Mouse (Mus musculus) limb, embryonic 13.5 days (tissue): ENCODE data around the gene Fam160b1. TPM values are rescaled to one million over a fixed set of nuclear protein-coding genes. Genes with fewer than 3 reads are reported as not detected.

Source experiments
- ATAC-seq: fragments of 200-750 bp; cut with Nextera tagmentation; 2 replicates; pipeline ENCODE4 v1.8.0; 2017; ENCODE audit warnings: low read depth, moderate number of reproducible peaks, moderate TSS enrichment; ENCODE audit not compliant: low FRiP score
- H3K27ac ChIP-seq: fragments of 300-500 bp; sonication (generic); 2 replicates; pipeline ENCODE4 v1.5.1; 2015; ENCODE audit warnings: inconsistent platforms, mild to moderate bottlenecking, moderate library complexity
- H3K27me3 ChIP-seq: fragments of 300-500 bp; sonication (generic); 2 replicates; pipeline ENCODE4 v1.6.1; 2015; ENCODE audit warnings: mild to moderate bottlenecking, inconsistent platforms
- H3K36me3 ChIP-seq: fragments of 300-500 bp; sonication (generic); 2 replicates; pipeline ENCODE4 v1.6.1; 2015; ENCODE audit warnings: inconsistent platforms, mild to moderate bottlenecking, moderate library complexity
- H3K4me1 ChIP-seq: fragments of 300-500 bp; sonication (generic); 2 replicates; pipeline ENCODE4 v1.6.1; 2015; ENCODE audit warnings: inconsistent platforms
- H3K4me2 ChIP-seq: fragments of 300-500 bp; sonication (generic); replicated peaks from 2 replicates; pipeline ENCODE4 v1.6.1; 2015; ENCODE audit warnings: inconsistent platforms, mild to moderate bottlenecking, moderate library complexity
- H3K4me3 ChIP-seq: fragments of 300-500 bp; sonication (generic); 2 replicates; pipeline ENCODE4 v1.5.1; 2015; ENCODE audit warnings: moderate library complexity, mild to moderate bottlenecking, inconsistent platforms
- H3K9ac ChIP-seq: fragments of 300-500 bp; sonication (generic); 2 replicates; pipeline ENCODE4 v1.6.1; 2015; ENCODE audit warnings: mild to moderate bottlenecking, inconsistent platforms
- H3K9me3 ChIP-seq: fragments of 300-500 bp; sonication (generic); 2 replicates; pipeline ENCODE4 v1.6.1; 2016; ENCODE audit warnings: inconsistent platforms
- WGBS: fragments of 180-500 bp; shearing (Covaris S2); methylation state at CpG from one replicate; pipeline ENCODE4 v1.1.7; 2015; 5-methylcytosine and 5-hydroxymethylcytosine counted together
- polyA plus RNA-seq: library from polyadenylated mRNA; unstranded; fragments of >200 nt; fragmentation: Nextera tagmentation; extraction: Ambion mirVana; gene quantifications from 2 replicates; pipeline ENCODE4 v1.2.1, GENCODE M21; 2015

The Fam160b1 gene
- polyA plus RNA-seq, 1 experiment from 2014 or later: 15.8 TPM

DNA sequence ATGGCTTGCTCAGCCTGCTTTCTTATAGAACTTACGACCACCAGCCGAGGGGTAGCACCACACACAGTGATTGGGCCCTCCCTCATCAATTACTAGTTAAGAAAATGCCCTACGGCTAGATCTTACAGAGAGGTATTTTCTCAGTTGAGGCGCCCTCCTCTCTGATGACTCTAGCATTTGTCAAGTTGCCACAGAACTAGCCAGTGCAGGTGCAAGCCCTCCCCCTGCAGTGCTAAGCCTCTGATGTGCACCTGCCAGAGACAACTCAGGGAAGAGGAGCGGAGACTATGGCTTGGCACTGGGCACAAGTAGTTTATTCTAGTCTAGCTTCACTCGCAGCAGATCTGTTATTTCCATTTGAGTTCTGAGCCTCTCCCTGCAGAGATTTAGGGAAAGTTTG, 71.0 kb downstream of the Fam160b1 start:
- Histone ChIP-seq H3K4me1 (peaks cover 4% of the 10 kb centered on the region; the same call in 1 of the 2 replicates), H3K9ac (no peak overlapping the region), H3K36me3 (no peaks in the 10 kb centered on the region), H3K4me2 (no peak overlapping the region), H3K27me3 (peaks cover 4% of the 10 kb centered on the region; the same call in 1 of the 2 replicates), H3K9me3 (no peaks in the 10 kb centered on the region), H3K4me3 (no peak overlapping the region), H3K27ac (no peak overlapping the region)
- no peak for ATAC-seq
- 24% methylated on average over 6 of the region's 6 CpGs for WGBS

DNA sequence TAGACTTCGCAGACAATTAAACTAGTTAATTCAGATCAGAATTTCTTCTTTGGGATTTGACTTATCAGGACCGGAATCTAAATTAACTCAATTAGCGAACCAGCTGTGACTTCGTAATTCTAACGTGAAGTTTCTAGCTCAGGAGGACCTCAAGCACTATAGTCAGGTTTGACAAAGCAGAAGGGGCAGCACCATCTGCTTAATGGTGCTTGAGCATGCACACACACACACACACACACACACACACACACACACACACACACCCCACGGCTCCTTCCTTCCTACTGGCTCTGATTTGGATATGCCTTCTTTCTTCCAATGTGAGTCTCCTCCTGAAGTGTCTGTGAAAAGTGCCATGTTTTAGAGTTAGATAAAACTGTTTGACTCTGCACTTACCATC, 73.5 kb downstream of the Fam160b1 start:
- 73% methylated on average over 6 of the region's 6 CpGs for WGBS

DNA sequence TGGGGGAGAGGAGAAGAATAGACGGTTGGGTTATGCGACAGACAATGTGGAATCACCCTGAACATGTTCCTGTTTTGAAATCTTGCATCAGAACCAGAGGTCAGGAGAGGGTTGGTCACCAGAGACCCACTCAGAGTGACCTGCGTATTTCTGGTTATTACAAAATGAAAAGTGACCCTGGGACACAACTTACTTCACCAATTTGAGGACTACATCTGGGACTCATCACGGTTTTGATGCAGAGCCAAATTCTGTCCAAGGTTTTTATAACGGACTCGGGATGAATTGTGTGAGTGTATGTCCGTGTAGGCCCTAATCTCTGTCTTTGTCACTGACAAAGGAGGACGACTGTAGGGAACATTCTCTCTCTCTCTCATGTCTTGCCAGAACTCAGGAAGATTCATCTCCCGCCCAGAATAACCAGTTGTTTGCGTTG, 76.1 kb downstream of the Fam160b1 start:
- Histone ChIP-seq H3K27me3 (peaks cover 4% of the 10 kb centered on the region; the same call in 1 of the 2 replicates), H3K9me3 (no peaks in the 10 kb centered on the region), H3K4me2 (no peak overlapping the region), H3K4me1 (peaks cover 28% of the 10 kb centered on the region), H3K4me3 (no peak overlapping the region), H3K27ac (no peak overlapping the region), H3K9ac (no peak overlapping the region), H3K36me3 (no peaks in the 10 kb centered on the region)
- 58% methylated on average over 10 of the region's 10 CpGs for WGBS
- ATAC-seq: no peak

More for the DNA sequence above, 73.5 kb downstream of the Fam160b1 start:
- no peak for ATAC-seq
- Histone ChIP-seq H3K9ac (no peak overlapping the region), H3K27ac (no peak overlapping the region), H3K36me3 (no peaks in the 10 kb centered on the region), H3K4me1 (peaks cover 15% of the 10 kb centered on the region; the same call in 1 of the 2 replicates), H3K27me3 (peaks cover 4% of the 10 kb centered on the region; the same call in 1 of the 2 replicates), H3K9me3 (no peaks in the 10 kb centered on the region), H3K4me3 (no peak overlapping the region), H3K4me2 (no peak overlapping the region)

DNA sequence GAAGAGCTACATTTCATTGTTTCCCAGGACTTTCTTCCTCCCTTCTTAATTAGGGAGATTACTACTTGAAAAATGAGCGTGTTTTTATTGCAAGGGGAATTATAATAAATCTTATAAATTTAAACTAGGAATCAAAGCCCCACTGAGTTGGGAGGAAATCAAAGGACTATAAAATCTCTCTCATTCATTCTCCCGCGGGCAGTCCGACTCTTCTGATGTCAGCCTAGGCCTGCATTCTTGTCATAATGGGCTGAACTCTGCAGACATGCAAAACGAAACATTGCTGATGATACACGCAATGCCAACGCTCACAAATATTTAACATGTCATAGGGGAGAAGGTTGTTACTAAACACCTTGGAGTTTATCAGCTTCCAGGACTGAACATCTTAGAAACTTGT, 76.6 kb downstream of the Fam160b1 start:
- H3K9me3 ChIP-seq: no peaks in the 10 kb centered on the region
- H3K36me3 ChIP-seq: no peaks in the 10 kb centered on the region
- ATAC-seq: no peak

More for the DNA sequence above, 76.6 kb downstream of the Fam160b1 start:
- Histone ChIP-seq H3K27ac (no peak overlapping the region), H3K4me2 (no peak overlapping the region), H3K9ac (no peak overlapping the region), H3K27me3 (peaks cover 4% of the 10 kb centered on the region; the same call in 1 of the 2 replicates), H3K4me3 (no peak overlapping the region), H3K4me1 (peaks cover 30% of the 10 kb centered on the region)
- 38% methylated on average over 7 of the region's 7 CpGs for WGBS

Other genes with a start within 250 kb of the Fam160b1 start
- 29.1 and 34.0 TPM in 2 replicates for gene Ablim1, start 45.8 kb upstream of the Fam160b1 start, polyA plus RNA-seq
- gene Trub1, start 92.2 kb downstream of the Fam160b1 start, polyA plus RNA-seq: 28.5 and 29.3 TPM in 2 replicates